Mouse (Mus musculus) brain, embryonic 14.5 days (tissue): Measurements from ENCODE around the gene Scube2. TPM values are rescaled to one million over a fixed set of nuclear protein-coding genes. Genes with fewer than 3 reads are reported as not detected.
A peak's percentile ranks its signal among the peaks of the same experiment; 100 is the strongest.

Source experiments
- DNase-seq: peaks from one replicate; pipeline ENCODE4 v3.0.0-alpha.2; 2011; ENCODE audit warnings: low read depth
- CTCF ChIP-seq: fragments of 200-500 bp; IDR thresholded peaks from 2 replicates; pipeline ENCODE4 v1.5.1; 2012; ENCODE audit warnings: inconsistent platforms, mild to moderate bottlenecking, moderate library complexity, borderline replicate concordance; ENCODE audit not compliant: insufficient read depth, insufficient read length; ENCODE audit errors: extremely low read depth
- POLR2A ChIP-seq: fragments of 200-500 bp; IDR thresholded peaks from 2 replicates; pipeline ENCODE4 v1.6.1; 2012; ENCODE audit warnings: mild to moderate bottlenecking, inconsistent platforms, borderline replicate concordance; ENCODE audit not compliant: poor library complexity, insufficient read depth, insufficient read length, severe bottlenecking; ENCODE audit errors: extremely low read depth
- polyA plus RNA-seq: library from polyadenylated mRNA; depleted of rRNA; stranded (reverse); fragments of >200 nt; gene quantifications from 2 replicates; pipeline ENCODE4 v1.2.3, GENCODE M21; 2012; rRNA removed

Gene Scube2
- 0.35 and 1.5 TPM in 2 replicates for polyA plus RNA-seq

DNA sequence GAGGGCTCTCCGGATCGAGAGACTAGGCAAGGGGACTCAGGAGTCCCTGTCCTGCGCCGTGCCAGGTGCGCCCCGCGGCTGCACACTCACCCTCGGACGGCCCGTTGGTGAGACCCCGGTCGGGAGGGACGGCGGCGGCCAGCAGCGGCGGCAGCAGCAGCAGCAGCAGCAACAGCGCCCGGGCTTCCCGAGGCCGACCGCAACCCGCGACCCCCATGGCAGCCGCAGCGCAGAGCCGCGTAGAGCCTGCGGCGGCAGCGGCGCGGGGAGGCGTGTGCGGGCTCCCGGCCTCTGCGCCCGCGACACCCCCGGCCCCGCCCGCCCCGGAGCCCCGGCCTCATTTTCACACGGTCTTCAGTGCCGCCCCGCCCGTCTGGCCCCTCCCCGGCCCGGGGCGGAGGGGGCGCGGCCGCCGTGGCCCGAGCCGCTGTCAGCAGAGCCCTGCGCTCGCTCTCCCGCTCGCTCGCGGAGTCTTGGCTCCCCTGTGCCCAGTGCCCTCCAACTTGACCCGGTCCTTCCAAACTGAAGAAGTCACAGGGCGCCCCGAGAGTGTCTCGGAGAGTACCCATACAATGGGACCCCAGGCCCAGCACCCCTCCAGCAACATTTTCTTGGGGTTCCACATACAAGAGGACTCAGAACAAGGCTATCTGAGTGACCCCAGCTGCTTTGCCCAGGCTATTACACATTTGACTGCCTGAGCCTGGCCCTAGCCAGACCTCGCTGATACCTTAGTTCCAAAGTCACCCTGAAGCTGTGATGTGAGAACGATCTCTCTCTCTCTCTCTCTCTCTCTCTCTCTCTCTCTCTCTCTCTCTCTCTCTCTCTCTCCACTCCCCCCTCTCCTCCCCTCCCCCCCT lies at the start of gene Scube2:
Scube2 (minus strand) TSS at position 310 of the 860 bp plus-strand sequence.
- TF ChIP-seq CTCF, result no peak
- TF ChIP-seq POLR2A, result no peak
- peak; percentile 53 for DNase-seq

DNA sequence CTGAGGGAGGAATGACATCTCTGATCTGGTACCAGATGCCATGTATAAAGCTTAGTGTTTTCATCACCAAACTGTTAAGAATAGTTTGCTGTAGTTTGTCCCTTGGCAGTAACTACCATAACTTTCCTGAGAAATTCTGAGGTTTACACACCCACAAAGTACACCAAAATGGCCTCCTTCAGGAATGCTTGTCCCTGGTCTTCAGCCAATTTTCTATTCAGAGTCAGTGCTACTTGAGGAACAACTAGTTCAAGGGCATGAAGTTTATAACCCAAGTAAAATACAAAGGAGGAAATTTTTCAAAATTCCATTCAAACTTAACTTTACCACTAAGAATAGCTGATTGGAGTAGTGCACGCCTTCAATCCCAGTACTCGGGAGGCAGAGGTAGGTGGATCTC lies 40.7 kb upstream of the Scube2 start:
- TF ChIP-seq CTCF (no peak), POLR2A (no peak)
- DNase-seq, result no peak

DNA sequence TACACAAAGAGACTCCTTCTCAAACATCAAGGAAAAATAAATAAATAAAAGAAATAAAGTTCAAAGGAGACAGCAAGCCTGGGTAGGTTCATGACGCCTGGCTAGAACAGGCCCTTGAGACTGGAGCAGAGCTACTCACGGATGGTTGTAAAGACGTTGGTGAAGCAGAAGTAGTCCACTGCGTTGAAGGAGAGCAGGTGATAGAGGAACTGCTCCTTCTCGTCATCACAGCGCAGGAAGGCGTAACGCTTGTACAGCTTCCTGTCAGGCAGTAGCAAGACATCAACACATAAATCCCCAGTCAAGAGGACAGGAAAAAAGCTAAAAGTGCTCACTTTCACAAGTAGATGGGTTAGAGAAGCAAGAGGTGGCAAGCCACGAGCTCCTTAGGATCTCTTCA lies 35.4 kb upstream of the Scube2 start:
- no peak for DNase-seq
- TF ChIP-seq CTCF, result no peak
- TF ChIP-seq POLR2A, result no peak

- no peak for TF ChIP-seq CTCF
- TF ChIP-seq POLR2A, result no peak
- DNase-seq, result no peak
Measured at GRCm38 (mm10) chr7:109898911-109899310, 33.4 kb upstream of the Scube2 start.

- peak; percentile 81 for DNase-seq
- TF ChIP-seq CTCF (peak; percentile 85), POLR2A (no peak)
Measured at GRCm38 (mm10) chr7:109892530-109892929, 27.1 kb upstream of the Scube2 start.

DNA sequence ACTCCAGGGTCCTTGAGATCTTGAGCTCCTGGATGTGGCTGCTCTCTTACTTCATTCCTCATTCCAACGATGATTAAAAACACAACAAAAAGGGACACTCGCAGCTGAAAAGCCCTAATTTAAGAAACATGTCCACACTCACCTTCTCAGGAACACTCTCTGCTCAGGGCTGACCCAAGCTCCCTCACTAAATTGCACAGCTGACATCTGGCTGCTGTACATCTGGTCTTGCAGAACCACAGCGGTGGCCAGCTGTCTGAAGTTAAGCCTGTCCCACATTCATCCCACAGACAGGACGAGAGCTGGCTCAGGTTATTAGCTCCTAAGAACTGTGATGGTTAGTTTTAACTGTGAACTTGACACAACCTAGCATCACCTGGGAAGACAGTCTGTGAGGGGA lies 26.3 kb upstream of the Scube2 start:
- DNase-seq, result no peak

GRCm38 (mm10) chr7:109890256-109890655 lies 24.8 kb upstream of the Scube2 start:
- DNase-seq, result no peak
- TF ChIP-seq CTCF (no peak), POLR2A (no peak)

More for the DNA sequence above, 26.3 kb upstream of the Scube2 start:
- TF ChIP-seq POLR2A, result no peak

- TF ChIP-seq POLR2A, result no peak
- no peak for TF ChIP-seq CTCF
- DNase-seq, result no peak
Measured at GRCm38 (mm10) chr7:109889300-109889699, 23.8 kb upstream of the Scube2 start.

DNA sequence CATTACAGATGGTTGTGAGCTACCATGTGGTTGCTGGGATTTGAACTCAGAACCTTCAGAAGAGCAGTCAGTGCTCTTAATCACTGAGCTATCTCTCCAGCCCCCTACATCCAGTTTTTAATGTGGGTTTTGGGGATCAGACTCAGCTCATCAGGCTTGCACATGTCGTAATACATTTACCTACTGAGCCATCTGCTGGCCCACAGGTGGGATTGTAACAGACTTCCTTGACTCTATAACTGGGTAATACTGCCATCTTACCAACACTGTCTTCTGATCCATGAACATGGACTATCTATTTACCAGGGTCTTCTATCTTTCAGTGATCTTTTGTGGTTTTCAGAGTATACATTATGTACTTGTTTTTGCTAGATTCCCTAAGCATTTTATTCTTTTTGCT lies 20.8 kb upstream of the Scube2 start:
- peak; percentile 16 for DNase-seq
- TF ChIP-seq CTCF (0 out of 2 replicates have a peak, but pooled peaks have one; percentile 6), POLR2A (no peak)

GRCm38 (mm10) chr7:109882574-109882973 lies 17.1 kb upstream of the Scube2 start:
- TF ChIP-seq CTCF, result no peak
- TF ChIP-seq POLR2A, result no peak
- no peak for DNase-seq

DNA sequence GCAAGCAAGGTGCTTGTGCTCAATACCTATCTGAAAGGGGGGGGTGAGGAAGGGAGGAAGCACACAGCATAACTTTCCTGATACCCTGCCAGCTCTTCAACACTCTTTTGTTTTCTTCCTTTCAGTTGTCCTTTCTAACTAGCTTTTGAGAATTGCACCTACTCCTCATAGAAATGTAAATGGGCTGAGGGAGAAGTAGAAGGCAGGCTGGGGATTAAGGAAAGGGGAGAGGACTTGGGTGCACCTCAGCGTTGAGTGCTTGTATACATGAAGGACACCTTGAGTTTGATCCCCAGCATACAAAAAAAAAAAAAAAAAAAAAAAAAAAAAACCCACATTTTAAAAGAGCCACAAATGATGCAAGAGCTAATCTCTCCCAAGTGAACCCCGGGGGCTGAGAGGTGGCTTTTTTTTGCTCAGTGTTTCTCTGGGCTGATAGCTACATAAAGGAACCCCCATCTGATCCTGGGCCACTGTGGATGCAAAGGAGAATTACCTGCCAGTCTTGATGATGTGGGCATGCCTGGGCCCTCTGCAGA lies 16.2 kb upstream of the Scube2 start:
- DNase-seq, result no peak
- TF ChIP-seq POLR2A, result no peak
- no peak for TF ChIP-seq CTCF

GRCm38 (mm10) chr7:109879158-109879557 lies 13.7 kb upstream of the Scube2 start:
- TF ChIP-seq CTCF (no peak), POLR2A (no peak)
- DNase-seq, result no peak

DNA sequence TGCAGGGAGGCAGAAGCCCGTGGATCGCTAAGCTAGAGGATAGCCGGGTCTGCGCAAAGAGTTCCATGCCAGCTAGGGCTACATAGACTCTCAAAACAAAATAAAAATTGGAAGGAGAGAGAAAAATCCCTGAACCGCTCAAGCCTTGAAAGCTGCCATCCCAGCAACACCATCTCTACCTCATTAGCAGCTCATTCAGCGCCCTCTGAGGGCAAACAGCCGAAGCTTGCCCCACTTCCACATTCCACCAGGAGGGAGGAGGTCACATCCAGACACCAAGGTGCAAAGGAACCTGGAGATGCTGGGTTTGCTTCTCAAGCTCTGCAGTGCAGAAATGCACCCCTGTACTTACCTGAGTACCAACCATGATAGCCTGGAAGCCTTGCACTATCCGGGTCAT lies 10.6 kb upstream of the Scube2 start:
- TF ChIP-seq POLR2A (no peak), CTCF (no peak)
- DNase-seq, result no peak

DNA sequence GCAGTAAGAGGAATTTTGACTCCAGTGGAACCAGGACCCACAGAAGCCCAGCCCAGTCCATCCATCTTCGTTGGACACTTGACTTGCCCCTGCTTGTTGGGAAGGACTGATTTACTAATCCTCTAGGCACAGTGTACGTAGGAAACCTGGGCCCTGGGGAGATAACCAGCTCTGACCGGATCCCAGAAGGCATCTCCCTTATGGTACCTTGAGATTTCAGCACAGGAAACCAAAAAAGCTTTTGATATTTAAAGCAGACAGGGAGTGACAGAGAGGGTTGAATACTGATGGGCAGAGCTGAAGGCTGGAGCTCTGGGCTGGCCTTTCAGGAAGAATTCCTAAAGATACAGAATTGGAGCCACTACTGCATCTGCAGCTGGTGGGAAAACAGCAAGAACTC lies 10.1 kb upstream of the Scube2 start:
- no peak for TF ChIP-seq CTCF
- TF ChIP-seq POLR2A, result no peak
- no peak for DNase-seq
